In genomic region chr10:122909406-122910032, GRCm38 (mm10) we compare ENCODE assay signal across 17 mouse cellular contexts.
A peak's percentile ranks its signal among the peaks of the same experiment; 100 is the strongest.
DNase-seq lines count a peak whose midpoint lies in the region; ATAC-seq and TF ChIP-seq lines count a peak whose summit lies in the region.
"Had no signal": no experiment of that assay in that cellular context is flagged by ENCODE, and none has a peak within 500 bp of the region (broad histone marks: within the 10 kb centered on the region; RNA-seq: fewer than 3 reads in every experiment).

No protein-coding gene starts in this region.

- no peaks in the 10 kb centered on the region for H3K79me2 ChIP-seq in MEL (ENCODE audit: control insufficient read depth, insufficient read depth, low read length, poor library complexity)

- WGBS in kidney, embryonic 15.5 days = 82% methylated on average over 9 of the region's 9 CpGs
- 86% methylated on average over 9 of the region's 9 CpGs for WGBS in embryonic facial prominence, embryonic 14.5 days
- WGBS in liver, embryonic 12.5 days (ENCODE audit: insufficient replicate concordance) = 57% methylated on average over 9 of the region's 9 CpGs
- 91% methylated on average over 9 of the region's 9 CpGs for WGBS in midbrain, embryonic 14.5 days

- TF ChIP-seq RAD21 in MEL (IDR thresholded peaks at IDR 0.05; ENCODE audit: low read depth, low read length) = no peak

- intact Hi-C loops in gastrocnemius, postnatal 14 days (cut with DNase I; ENCODE audit: low total_unique reads) = no loop called here

- H3K27ac ChIP-seq in kidney, embryonic 15.5 days = peak overlapping the region; percentile 94
- no peak overlapping the region for H3K27ac ChIP-seq in MEL (ENCODE audit: control insufficient read depth, low read depth, low read length)
- peak overlapping the region; percentile 97; the same call in 1 of the 2 replicates for H3K27ac ChIP-seq in embryonic facial prominence, embryonic 14.5 days (replicated peaks; ENCODE audit: low read depth, low read length)
- no peak overlapping the region for H3K27ac ChIP-seq in liver, embryonic 12.5 days
- no peak overlapping the region for H3K27ac ChIP-seq in midbrain, embryonic 14.5 days (replicated peaks; ENCODE audit: low read depth, low read length)
- H3K27ac ChIP-seq: forebrain, embryonic 13.5 days; heart, embryonic 10.5 days; hindbrain, embryonic 15.5 days; left cerebral cortex, adult 2 months; midbrain, embryonic 13.5 days had no signal

- no peak for TF ChIP-seq POLR2A in MEL (IDR thresholded peaks at IDR 0.05; ENCODE audit: control insufficient read depth in 1 of 2, insufficient read depth in 1 of 2, low read depth in 1 of 2, low read length in 2 of 2, poor library complexity in 1 of 2)

- H3K4me1 ChIP-seq in kidney, embryonic 15.5 days = peaks cover 47% of the 10 kb centered on the region
- H3K4me1 ChIP-seq in MEL (ENCODE audit: control insufficient read depth in 1 of 2, insufficient read depth in 2 of 2, low read length in 2 of 2) = no peaks in the 10 kb centered on the region
- H3K4me1 ChIP-seq in embryonic facial prominence, embryonic 14.5 days (ENCODE audit: control insufficient read depth, insufficient read depth, low read length) = peaks cover 36% of the 10 kb centered on the region
- no peaks in the 10 kb centered on the region; the same call in 1 of the 2 replicates for H3K4me1 ChIP-seq in liver, embryonic 12.5 days
- peaks cover 19% of the 10 kb centered on the region for H3K4me1 ChIP-seq in midbrain, embryonic 14.5 days (ENCODE audit: control insufficient read depth, insufficient read depth, low read length)

- H3K27me3 ChIP-seq in kidney, embryonic 15.5 days = no peaks in the 10 kb centered on the region
- H3K27me3 ChIP-seq in MEL (ENCODE audit: control insufficient read depth in 1 of 2, insufficient read depth in 2 of 2, low read length in 2 of 2) = no peaks in the 10 kb centered on the region
- no peaks in the 10 kb centered on the region for H3K27me3 ChIP-seq in embryonic facial prominence, embryonic 14.5 days (replicated peaks; ENCODE audit: control insufficient read depth, insufficient read depth, low read length)
- no peaks in the 10 kb centered on the region for H3K27me3 ChIP-seq in liver, embryonic 12.5 days (replicated peaks)
- H3K27me3 ChIP-seq in midbrain, embryonic 14.5 days (ENCODE audit: control insufficient read depth, insufficient read depth, low read length) = no peaks in the 10 kb centered on the region
- H3K27me3 ChIP-seq: forebrain, embryonic 13.5 days; hindbrain, embryonic 15.5 days; midbrain, embryonic 13.5 days had no signal

- H3K4me3 ChIP-seq in kidney, embryonic 15.5 days (replicated peaks) = no peak overlapping the region
- no peak overlapping the region for H3K4me3 ChIP-seq in MEL (ENCODE audit: control insufficient read depth in 1 of 2, insufficient read depth in 1 of 2, low read depth in 2 of 2, low read length in 2 of 2)
- no peak overlapping the region for H3K4me3 ChIP-seq in embryonic facial prominence, embryonic 14.5 days (ENCODE audit: low read depth, low read length)
- H3K4me3 ChIP-seq in liver, embryonic 12.5 days = no peak overlapping the region
- no peak overlapping the region for H3K4me3 ChIP-seq in midbrain, embryonic 14.5 days (replicated peaks; ENCODE audit: low read depth, low read length)
- H3K4me3 ChIP-seq: forebrain, embryonic 13.5 days; heart, embryonic 10.5 days; hindbrain, embryonic 15.5 days; left cerebral cortex, adult 2 months; midbrain, embryonic 13.5 days had no signal

- TF ChIP-seq CTCF in MEL (IDR thresholded peaks at IDR 0.05 in 2 of 3, conservative IDR thresholded peaks at IDR 0.05 in 1 of 3; ENCODE audit: control insufficient read depth in 1 of 3, insufficient read depth in 1 of 3, low read depth in 2 of 3, low read length in 3 of 3, poor library complexity in 1 of 3, severe bottlenecking in 1 of 3) = no peak

- H3K9ac ChIP-seq in kidney, embryonic 15.5 days = no peak overlapping the region
- H3K9ac ChIP-seq in MEL (ENCODE audit: control insufficient read depth, low read depth, low read length, poor library complexity, severe bottlenecking) = no peak overlapping the region
- H3K9ac ChIP-seq in embryonic facial prominence, embryonic 14.5 days (ENCODE audit: low read depth, low read length) = no peak overlapping the region
- H3K9ac ChIP-seq in liver, embryonic 12.5 days = no peak overlapping the region
- no peak overlapping the region for H3K9ac ChIP-seq in midbrain, embryonic 14.5 days (replicated peaks; ENCODE audit: low read length)
- H3K9ac ChIP-seq: forebrain, embryonic 13.5 days; hindbrain, embryonic 15.5 days; midbrain, embryonic 13.5 days had no signal

- TF ChIP-seq EP300 in MEL (IDR thresholded peaks at IDR 0.05; ENCODE audit: low read depth in 1 of 2, low read length in 2 of 2) = no peak

- H3K4me2 ChIP-seq in kidney, embryonic 15.5 days = no peak overlapping the region
- no peak overlapping the region for H3K4me2 ChIP-seq in embryonic facial prominence, embryonic 14.5 days (ENCODE audit: low read depth, low read length)
- no peak overlapping the region for H3K4me2 ChIP-seq in liver, embryonic 12.5 days
- no peak overlapping the region for H3K4me2 ChIP-seq in midbrain, embryonic 14.5 days (ENCODE audit: low read length)
- H3K4me2 ChIP-seq: forebrain, embryonic 13.5 days; hindbrain, embryonic 15.5 days; midbrain, embryonic 13.5 days had no signal

- ATAC-seq in kidney, embryonic 15.5 days (replicated peaks; ENCODE audit: low FRiP score) = no peak
- no peak for ATAC-seq in embryonic facial prominence, embryonic 14.5 days (ENCODE audit: low read depth)
- peak; percentile 41; the same call in 1 of the 2 replicates for ATAC-seq in liver, embryonic 12.5 days
- ATAC-seq in cerebellum, adult (ENCODE audit: insufficient number of reproducible peaks, low FRiP score, low TSS enrichment) = no peak
- no peak for ATAC-seq in midbrain, embryonic 14.5 days (ENCODE audit: low FRiP score, low TSS enrichment)
- ATAC-seq: forebrain, embryonic 13.5 days; midbrain, embryonic 13.5 days had no signal

- no peaks in the 10 kb centered on the region for H3K9me3 ChIP-seq in kidney, embryonic 15.5 days (replicated peaks)
- H3K9me3 ChIP-seq in MEL (replicated peaks; ENCODE audit: insufficient read depth, low read length) = no peaks in the 10 kb centered on the region
- H3K9me3 ChIP-seq in embryonic facial prominence, embryonic 14.5 days (ENCODE audit: control insufficient read depth, low read length) = no peaks in the 10 kb centered on the region
- H3K9me3 ChIP-seq in liver, embryonic 12.5 days (replicated peaks) = no peaks in the 10 kb centered on the region
- no peaks in the 10 kb centered on the region for H3K9me3 ChIP-seq in midbrain, embryonic 14.5 days (ENCODE audit: control insufficient read depth, low read length)
- H3K9me3 ChIP-seq: forebrain, embryonic 13.5 days; heart, embryonic 10.5 days; hindbrain, embryonic 15.5 days; midbrain, embryonic 13.5 days had no signal

- DNase-seq in kidney, postnatal 36 days = no peak
- peak; percentile 61 for DNase-seq in MEL (ENCODE audit: low read depth, low spot score)
- no peak for DNase-seq in embryonic facial prominence, embryonic 14.5 days (ENCODE audit: low spot score)
- DNase-seq in gastrocnemius, postnatal 14 days = no peak
- no peak for DNase-seq in midbrain, embryonic 14.5 days
- DNase-seq: cerebellum, adult 9-10 months; kidney, adult 2 months; lung, postnatal 14 days; spleen, adult 18-20 months had no signal

- H3K36me3 ChIP-seq in kidney, embryonic 15.5 days = peaks cover 5% of the 10 kb centered on the region; the same call in 1 of the 2 replicates
- H3K36me3 ChIP-seq in MEL (ENCODE audit: control insufficient read depth in 1 of 2, insufficient read depth in 2 of 2, low read length in 2 of 2) = no peaks in the 10 kb centered on the region; a peak in 1 of 4 replicates
- no peaks in the 10 kb centered on the region for H3K36me3 ChIP-seq in embryonic facial prominence, embryonic 14.5 days (ENCODE audit: control insufficient read depth, insufficient read depth, low read length)
- H3K36me3 ChIP-seq in liver, embryonic 12.5 days = no peaks in the 10 kb centered on the region
- H3K36me3 ChIP-seq in midbrain, embryonic 14.5 days (ENCODE audit: control insufficient read depth, insufficient read depth, low read length) = no peaks in the 10 kb centered on the region
- H3K36me3 ChIP-seq: heart, embryonic 10.5 days; midbrain, embryonic 13.5 days had no signal

TF ChIP-seq in MEL, 35 proteins besides CTCF, POLR2A, EP300 and RAD21:
- TF ChIP-seq RCOR1 (IDR thresholded peaks at IDR 0.05; ENCODE audit: low read depth, low read length) = no peak
- no peak for TF ChIP-seq NELFE (IDR thresholded peaks at IDR 0.05; ENCODE audit: low read depth, low read length)
- no peak for TF ChIP-seq MEF2A (IDR thresholded peaks at IDR 0.05; ENCODE audit: extremely low read depth, insufficient replicate concordance, low read depth, low read length, poor library complexity, severe bottlenecking)
- TF ChIP-seq MAX (IDR thresholded peaks at IDR 0.05; ENCODE audit: low read length) = no peak
- no peak for TF ChIP-seq USF1 (IDR thresholded peaks at IDR 0.05; ENCODE audit: low read depth, low read length)
- no peak for TF ChIP-seq MYB (IDR thresholded peaks at IDR 0.05; ENCODE audit: low read depth, low read length)
- no peak for TF ChIP-seq CHD1 (IDR thresholded peaks at IDR 0.05; ENCODE audit: low read depth, low read length)

Comparison
In these comparisons a context has a peak if more than half of its experiments do, and no peak if none do; other contexts are left out.
1. H3K27ac ChIP-seq: peak in kidney, embryonic 15.5 days (single experiment) and embryonic facial prominence, embryonic 14.5 days (single experiment); none in MEL (single experiment), liver, embryonic 12.5 days (single experiment) and midbrain, embryonic 14.5 days (single experiment).